Mouse (Mus musculus): Measurements from ENCODE around the gene Nos3.

Nos3 gene

DNA sequence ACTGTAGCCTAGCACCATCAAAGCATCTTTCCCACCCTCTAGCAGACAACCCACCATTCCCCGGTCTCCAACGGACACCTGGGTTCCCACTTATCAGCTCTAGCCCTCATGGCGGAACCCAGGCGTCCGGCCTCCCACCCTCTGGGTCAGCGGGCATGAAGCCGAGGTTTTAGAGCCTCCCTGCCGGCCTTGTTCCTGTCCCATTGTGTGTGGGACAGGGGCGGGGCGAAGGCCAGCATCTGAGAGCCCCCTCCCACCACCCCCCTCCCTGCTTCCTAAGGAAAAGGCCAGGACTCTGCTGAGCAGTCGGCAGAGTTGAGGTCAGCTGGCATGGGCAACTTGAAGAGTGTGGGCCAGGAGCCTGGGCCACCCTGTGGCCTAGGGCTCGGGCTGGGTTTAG lies at the start of gene Nos3:
Gene Nos3 (plus strand): TSS at position 303 of the 400 bp plus-strand sequence.
- DNase-seq (ENCODE audit: low spot score in 2 of 2) = no peak

DNA sequence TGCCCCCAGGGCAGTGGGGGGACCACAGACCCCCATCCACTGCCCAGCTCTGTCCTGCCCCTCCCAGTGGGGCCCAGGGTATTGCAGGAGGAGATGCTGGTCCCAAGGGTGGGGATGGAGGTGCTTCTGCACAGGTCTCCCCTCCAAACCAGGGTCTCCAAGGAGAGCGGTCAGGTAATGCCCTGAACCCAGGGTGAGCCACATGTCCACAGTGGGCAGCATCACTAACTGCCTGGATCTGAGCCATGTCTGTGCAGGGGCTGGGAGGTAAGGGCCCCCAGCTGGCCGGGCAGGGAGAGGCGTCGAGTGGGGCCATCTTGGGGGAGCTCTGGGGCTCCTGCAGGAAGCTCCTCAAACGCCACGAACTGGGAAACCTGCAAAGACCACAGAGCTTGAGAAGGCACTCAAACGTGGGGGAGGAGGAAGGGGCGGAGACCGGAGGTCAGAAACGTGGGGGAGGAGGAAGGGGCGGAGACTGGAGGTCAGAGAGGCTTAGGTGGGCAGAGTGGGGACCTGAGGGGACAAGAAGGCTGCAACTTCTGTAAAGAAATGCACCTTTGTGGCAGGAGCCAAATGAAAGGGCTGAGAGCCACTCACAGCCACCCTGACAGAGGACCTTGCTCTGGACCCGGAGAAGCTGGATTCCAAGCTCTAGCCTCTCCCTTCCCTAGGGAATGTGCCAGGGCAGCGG lies 44.7 kb upstream of the Nos3 start:
- no peak for DNase-seq (ENCODE audit: low spot score in 2 of 2)

DNA sequence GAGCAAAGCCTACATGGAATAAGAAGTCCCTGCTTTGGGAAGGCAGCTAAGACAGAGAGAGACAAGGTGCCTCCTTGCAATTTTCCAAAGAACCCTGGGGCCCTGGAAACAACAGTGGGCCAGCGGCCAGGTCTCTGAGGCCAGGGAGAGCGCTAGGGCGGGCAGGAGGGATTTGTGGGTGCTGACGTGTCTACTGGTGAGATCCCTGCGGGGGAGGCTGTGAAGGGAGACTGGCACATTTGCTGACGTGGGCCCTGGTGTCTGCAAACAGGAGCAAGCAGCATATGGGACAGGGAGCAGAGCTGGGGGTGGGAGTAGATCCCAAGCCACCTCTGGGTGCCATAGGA lies 44.2 kb upstream of the Nos3 start:
- no peak for DNase-seq (ENCODE audit: low spot score in 2 of 2)

DNA sequence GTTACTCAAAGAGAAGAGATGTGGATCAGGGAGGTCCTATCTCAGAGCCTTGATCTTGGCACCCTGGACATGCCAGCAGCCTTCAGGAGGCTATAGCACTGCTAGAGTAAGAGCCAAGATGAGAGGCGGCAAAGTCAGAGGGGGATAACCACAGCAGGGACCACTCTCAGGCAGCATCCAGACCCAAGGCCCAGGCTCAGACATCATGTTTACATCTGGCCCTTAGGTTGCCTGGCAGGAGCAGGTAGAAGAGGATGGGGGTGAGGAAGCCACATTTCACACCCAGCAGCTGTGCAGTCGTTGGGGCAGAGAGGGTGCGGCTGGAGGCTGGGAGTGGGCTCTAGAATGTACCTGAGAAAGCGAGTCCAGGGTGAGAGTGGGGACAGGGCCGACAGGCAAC lies 43.7 kb upstream of the Nos3 start:
- DNase-seq (ENCODE audit: low spot score in 2 of 2) = no peak

DNA sequence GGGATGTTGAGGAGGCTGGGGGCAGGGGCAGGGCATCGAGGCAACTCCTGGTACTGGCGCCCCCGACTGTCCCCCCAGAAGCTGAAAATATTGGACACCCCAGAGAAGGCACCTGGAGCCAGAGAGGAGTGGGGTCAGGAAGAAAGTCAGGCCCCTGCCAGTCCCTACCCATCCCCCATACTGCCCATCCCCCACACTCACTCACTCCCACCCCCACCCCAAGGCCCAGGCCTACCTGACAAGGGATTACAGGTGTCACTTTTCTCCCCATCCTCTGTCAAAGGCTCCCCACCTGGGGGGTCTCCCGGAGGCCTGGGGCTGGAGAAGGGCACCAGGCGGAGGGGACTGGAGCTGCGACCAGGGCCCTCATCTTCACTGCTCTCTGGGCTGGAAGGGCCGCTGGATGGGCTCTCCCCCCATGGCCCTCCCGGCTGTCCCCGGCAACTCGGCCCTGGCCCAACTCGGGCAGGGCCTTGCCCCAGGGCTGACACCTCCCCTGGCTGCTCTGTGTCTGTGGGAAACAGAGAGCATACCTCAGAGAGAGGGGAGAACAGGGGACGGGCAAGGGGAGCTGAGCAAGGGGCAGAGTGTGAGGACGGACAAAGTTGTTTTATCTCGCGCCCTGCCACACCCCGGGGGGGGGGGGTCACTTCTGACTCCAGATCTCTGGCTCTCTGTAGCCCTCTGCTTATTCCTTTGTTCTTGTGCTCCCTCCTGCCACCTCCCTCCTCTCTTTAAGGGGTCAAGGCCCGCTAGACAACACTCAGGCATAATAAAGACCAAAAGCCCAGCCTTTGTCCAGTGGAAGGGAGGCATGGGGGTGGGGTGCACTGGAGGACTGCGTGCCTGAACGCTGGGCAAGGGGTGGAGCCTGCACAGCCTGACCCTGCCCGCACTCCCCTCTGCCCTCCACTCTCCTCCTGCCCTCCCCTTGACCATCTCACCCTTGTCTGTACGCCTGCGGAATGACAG lies 42.6 kb upstream of the Nos3 start:
- DNase-seq (ENCODE audit: low spot score in 2 of 2) = no peak

DNA sequence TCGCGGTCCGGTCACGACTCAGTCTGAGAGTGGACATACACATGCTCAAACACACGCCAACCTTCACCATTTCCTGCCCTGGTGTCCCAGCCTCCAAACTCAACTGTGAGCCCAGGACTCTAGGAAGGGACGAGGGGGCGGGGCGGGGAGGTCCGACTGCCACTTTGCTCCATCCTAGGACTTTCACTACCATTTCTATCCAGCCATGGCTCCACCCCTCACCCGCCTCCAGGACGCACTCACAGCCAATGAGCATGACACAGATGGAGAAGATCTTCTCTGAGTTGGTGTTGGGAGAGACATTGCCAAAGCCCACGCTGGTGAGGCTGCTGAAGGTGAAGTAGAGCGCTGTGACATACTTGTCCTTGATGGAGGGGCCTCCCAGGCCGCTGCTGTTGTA lies 39.4 kb upstream of the Nos3 start:
- no peak for DNase-seq (ENCODE audit: low spot score in 2 of 2)

DNA sequence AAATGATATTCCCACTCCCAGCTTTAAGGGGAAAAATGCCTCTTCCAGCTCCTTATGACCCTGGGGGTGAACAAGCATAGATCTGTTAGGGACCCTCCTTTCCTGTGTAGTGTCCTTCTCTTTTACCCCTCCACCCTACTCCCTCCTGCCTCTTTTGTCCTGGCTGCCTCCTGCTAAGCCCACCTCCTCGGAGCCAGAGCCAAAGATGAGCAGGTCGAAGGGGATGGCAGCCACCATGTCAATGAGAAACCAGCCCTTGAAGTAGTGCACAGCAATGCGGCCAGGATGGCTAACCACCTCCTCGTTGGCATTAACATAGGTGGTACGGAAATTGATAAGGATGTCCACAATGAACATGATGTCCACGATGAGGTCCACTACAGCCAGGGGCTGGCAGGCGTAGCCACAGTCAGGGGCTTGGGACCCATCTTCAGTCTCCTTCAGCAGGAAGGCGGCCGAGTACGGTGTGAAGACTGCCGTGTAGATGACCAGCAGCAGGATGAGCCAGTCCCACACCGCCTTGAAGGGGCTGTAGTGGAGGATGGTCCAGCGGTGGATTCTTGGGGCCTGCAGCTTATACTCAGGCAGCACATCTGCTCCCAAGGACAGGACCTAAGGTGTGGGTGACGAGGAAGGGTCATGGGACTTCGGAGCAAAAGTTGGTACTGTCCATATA lies 38.3 kb upstream of the Nos3 start:
- no peak for DNase-seq (ENCODE audit: low spot score in 2 of 2)

DNA sequence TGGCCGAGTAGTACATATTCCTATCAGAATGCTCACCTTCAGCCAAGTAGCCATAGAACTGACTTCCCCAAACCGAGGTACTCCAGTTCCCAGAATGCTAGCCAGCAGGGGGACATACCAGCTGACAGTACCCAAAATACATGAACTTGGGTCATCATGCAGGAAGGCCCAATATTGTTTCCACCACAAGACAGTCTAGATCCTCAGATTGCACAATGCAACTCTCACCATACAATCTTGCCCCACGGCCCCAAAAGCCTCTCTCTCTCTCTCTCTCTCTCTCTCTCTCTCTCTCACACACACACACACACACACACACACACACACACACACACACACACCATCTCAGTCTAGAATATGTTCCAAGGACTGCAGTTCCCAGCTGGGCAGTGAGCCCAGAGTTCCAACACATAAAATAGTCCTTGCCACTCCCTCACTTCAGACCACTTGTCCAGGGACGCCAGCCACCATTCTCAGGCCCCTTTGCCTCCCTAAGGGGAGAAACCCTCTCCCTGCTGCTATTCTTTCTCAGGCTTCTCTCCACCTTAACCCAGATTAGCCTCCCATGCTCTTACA lies 37.7 kb upstream of the Nos3 start:
- DNase-seq (ENCODE audit: low spot score in 2 of 2) = no peak

DNA sequence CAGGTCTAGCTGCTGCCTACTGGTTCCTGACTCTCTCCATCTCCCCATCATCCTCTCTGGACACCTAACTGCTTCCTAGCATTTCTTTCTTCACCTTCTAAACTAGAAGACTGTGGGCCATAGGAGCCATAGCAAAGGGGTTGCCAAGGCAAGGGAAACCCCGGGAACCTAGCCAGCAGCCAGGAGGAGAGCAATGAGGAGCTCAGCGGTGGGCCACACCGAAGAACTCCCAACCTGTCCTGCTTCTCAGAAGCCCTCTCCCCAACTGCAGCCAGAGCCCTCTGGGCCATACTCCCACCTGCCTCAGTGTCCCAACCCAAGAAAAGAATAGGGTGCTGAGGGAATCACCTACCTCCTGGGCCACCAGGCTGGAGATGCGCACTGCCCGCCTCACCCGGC lies 35.8 kb upstream of the Nos3 start:
- no peak for DNase-seq (ENCODE audit: low spot score in 2 of 2)

DNA sequence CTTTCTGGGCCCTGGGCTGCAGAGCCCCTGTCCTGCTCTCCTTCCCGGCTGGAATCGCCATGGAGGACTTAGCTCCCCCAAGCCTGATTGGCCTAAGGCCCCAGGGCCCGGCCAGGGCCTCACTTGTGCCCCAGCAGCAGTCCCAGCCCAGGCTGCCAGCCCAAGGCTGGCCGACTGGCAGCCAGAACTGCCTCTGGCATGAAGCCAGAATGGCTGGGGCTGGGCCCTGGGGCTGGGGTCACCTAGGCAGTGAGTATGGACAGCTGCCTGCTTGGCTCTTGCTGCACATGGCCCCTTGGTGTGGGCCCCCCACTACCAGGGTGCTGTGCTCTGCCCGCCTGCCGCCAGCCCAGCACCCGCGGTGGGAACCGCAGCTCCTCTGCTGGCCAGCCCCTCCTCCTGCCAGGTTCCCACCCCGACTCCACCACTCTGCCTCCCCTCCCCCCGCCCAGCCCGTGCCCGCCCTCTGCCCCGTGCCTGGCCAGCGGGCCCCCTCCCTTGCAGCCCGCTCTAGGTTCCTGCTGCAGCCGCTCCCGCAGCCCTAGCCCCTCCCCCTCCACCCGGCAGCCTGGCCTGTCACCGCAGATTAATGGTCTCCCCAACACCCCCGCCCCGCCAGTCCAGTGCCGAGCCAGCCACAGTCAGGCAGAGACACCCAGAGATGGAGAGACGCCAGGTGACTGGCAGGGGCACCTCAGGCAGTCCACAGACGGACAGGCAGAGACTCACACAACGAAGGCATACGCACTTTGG lies 35.2 kb upstream of the Nos3 start:
- no peak for DNase-seq (ENCODE audit: low spot score in 2 of 2)

DNA sequence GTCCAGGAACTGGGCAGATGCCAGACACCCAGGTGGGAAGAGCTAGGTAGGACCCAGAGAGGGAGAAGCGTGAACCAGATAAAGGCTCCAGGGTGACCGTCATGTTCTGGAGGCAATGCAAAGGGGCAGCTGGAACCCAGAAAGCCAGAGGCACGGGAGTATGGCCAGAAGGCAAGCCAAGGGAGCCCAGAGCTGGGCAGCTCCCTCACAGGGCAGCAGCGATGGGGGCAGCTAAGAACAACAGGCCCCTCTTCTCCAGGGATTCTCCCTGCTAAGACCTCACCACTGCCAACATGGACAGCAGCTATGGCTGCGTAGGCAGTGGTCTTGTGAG lies 34.7 kb upstream of the Nos3 start:
- no peak for DNase-seq (ENCODE audit: low spot score in 2 of 2)

DNA sequence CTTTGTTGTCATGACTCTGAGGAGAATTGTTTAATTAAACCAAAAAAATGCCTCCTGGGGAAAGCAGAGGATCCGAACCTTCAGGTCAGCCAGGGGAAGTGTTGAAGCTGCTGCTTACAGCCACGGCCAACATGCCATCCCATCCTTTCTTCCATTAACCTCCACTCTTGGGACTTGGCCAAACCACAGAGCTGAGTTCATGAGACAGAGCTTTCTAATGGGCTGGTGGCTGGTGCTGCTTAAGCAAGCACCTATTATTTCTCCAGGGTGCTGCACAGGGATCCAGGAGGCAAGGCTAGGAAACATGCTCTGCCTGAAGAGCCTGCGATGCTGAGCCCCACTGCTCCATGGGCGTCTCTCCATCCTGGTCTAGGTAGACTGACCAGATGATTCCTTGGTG lies 32.2 kb upstream of the Nos3 start:
- no peak for DNase-seq (ENCODE audit: low spot score in 2 of 2)

DNA sequence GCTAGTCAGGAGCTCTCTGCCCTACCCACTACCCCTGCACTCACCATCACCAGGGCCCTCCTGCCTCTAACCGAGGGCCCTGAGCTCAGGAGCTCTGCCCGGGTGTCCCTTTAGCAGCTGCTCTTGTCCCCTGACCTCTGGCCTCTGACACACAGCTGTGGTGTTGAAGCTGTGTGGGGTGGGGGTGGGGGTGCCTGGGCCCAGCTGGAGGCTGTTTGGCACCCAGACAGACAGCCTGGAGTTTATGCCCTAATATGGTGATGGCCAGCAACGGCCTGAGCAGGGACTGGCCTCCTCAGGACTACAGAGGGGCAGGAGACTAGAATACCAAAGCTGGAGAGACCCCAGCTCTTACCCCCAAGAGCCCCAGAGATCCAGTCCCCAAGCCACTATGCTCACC lies 29.9 kb upstream of the Nos3 start:
- no peak for DNase-seq (ENCODE audit: low spot score in 2 of 2)

DNA sequence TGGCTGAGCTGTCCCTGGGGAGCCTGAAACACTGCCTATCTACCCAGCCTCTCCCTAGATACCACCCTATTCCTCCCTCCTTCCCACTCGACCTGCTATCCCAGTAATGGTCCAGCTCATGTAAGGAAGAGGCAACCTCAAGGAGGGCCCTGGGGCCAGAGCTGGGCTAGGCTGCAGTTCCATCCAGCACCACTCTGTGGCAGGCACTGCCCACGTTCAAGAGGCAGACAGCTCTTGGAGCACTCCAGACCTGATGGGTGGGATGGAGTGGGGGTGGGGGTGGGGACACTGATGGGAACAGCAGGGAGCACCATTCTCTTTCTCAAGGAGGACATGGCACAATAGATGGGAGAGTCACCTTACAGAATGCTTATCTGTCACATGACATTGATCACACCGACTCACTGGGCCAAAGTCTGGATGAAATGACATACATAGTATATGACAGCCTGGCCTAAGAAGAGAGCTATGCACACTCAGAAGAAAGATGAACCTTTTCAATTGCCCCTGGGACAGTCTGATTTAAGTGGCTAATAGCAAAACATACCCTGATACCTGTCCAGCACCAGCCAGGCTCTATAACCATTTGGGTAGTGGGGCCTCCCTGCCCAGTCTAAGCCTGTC lies 28.6 kb upstream of the Nos3 start:
- no peak for DNase-seq (ENCODE audit: low spot score in 2 of 2)

DNA sequence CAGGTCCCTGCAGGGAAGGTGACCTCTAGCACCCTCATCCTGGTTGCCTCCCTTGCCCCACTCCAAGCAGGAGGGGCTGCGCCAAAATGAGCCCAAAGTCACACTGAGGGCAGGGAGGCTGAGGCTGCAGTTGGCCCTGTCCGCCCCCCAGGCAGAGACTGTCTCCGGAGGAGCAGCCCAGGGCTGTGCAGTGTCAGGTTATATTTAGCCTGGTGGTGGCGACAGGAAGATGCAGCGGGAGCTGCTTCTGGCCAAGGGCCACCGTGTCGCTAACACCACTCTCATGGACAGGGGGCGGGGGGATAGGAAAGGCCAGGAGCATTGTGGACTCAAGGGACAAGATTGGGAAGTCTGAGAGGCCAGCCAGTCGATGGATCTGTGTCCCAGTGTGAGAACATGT lies 27.2 kb upstream of the Nos3 start:
- DNase-seq (ENCODE audit: low spot score in 2 of 2) = no peak

DNA sequence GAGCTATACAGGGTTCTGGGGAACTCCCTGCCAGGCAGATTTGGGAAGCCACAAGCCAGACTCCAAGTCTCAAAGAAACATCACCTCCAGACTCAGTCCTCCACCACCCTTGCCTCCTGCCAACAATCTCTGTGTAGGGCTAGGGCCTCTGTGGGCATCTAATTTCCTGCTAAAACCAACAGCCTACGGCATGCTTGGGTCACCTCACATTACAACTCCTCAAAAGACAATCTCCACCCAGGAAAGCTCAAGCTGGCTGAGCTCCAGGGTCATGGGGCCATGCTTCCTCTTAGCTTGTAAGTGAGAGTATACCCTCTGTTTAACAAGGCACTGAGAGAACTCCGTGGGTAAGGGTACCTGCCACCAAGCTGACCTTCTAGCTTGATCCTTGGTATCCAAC lies 26.8 kb upstream of the Nos3 start:
- no peak for DNase-seq (ENCODE audit: low spot score in 2 of 2)

DNA sequence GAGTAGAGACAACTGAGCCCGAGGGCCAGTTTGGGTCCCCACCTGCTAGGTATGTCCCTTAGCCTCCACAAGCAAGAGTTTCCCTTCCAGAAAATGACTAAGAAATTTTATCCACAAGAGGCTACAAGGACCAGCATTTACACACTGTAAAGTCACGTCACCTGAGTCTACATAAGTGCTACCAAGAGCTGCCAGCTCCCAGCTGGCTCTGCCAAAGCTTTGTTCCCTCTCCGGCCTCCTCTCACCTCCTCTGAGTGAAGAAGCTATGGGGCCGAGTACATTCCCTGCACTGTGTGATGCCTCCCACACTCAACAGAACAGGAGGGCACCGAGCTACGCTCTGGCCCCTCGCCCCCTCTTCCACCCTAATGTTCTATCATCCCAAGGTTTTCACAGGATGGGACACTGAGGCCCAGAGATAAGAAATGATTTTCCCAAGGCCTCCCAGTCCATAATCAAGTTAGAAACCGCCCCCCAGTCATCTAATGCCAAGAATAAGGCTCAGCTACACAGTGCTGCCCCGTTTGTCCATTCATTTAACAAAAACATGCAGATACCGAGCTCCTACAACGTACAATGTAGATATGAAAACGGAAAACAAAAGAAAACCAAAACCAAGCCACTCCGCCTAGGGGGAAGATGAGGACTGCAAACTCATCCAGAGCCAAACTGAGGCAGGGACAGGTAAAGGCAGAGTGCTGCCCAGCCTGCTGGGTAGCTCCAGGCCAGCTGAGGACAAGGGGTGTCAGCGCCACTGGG lies 22.2 kb upstream of the Nos3 start:
- no peak for DNase-seq (ENCODE audit: low spot score in 2 of 2)

DNA sequence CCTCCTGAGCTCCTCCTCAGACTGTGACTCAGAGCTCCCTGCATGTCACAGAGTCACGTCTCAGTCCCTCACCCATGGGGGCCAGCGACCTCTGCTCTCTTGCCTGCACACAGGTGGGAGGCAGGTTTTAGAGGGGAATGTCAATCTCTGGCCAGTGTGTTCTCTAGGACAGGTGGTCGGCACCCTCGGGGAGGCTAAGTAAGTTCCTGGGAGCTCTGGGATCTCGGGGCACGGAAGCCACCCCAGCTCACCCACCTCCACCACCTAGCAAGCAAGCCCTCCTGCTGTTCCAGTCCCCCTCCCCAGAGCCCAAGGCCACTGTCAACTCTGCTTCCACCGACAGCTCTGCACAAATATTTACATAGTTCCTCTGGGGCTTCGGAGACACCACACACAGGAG lies 21.6 kb upstream of the Nos3 start:
- no peak for DNase-seq (ENCODE audit: low spot score in 2 of 2)

DNA sequence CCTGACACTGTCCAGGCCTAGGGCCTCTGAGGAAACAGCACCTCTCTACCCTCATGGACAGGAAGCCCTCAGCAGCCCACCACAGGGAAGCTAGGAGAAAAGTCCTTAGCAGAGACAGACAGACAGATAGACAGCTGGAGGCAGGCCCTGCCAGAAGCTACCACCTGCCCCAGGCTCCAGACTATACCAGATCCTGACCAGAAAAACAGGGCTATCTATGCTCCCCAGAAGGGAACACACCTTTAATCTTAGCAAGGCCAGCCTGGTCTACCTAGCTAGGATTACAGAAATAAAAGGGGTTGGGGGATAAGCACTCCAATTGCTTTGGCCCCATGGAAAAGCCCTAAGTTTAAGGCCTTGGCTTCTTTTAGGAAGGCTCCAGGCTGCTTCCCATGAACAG lies 21.2 kb upstream of the Nos3 start:
- DNase-seq (ENCODE audit: low spot score in 2 of 2) = no peak

DNA sequence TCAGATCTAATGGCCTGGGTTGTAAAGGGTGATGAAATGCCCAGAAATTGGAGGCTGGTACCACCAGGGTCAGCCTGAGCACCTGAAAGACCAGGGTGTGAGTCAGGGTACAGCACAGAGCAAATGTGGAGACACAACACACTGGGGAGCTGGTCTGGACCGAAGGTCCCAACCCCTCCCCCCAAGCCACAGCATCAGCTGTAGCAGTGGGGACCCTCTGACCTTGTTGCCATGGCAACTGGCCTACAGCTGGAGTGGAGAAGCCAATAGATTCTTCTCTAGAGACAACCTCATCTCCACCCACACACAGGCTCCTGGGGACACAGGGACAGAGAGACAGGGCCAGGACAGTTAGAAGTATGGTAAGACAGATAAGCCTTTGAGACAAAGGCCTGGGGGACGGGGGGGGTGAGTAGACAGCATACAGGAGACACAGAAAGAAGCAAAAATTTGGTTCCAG lies 20.6 kb upstream of the Nos3 start:
- DNase-seq (ENCODE audit: low spot score in 2 of 2) = no peak
